In the genomic region with DNA sequence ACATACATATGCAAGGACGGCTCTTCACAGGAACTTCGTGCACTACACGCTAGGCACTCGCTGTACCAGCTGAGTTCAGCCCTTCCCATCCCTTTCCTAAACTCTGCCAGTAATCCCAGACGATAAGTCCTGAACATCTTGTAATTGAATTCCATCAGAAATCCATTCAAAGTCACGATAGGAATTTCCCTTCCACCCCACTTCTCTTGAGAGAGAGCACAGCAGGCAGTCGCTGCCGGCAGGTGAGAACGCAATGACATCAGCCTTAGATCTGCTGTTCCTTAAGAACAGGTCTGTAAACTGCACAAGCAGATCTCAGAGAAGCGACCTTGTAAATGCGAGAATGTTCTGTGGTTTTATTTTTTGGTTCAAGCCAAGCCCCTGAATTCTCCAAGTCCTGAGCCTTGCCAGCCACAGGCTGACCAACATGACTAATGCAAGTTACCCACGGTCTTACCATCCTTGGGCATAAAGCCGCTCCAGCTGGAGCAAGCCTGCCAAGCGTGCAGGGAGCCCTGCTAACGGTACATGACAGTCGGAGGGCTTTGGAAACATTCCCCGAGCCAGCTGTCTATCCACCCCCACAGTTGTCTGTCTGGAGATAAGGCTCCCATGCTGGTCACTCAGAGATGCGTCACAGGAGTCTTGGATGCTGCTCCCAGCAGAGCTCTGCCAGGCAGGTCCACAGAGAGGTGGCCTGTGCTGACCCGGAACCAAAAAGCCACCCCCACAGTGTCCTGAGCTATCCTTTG, we compare ENCODE assay signal across 7 mouse cellular contexts.
DNase-seq lines count a peak whose midpoint lies in the region; ATAC-seq lines count a peak whose summit lies in the region.

No protein-coding gene starts in this region.

- 50% methylated on average over 19 of the region's 19 CpGs for WGBS in intestine, embryonic 14.5 days

- no peaks in the 10 kb centered on the region for H3K36me3 ChIP-seq in intestine, embryonic 14.5 days (ENCODE audit: control insufficient read depth, insufficient read depth, low read length)

- H3K4me3 ChIP-seq in intestine, embryonic 14.5 days (ENCODE audit: low read depth, low read length) = no peak overlapping the region

- peak; percentile 88 for DNase-seq in adipocyte (ENCODE audit: low spot score)
- peak; percentile 34 for DNase-seq in cerebellum, adult 8-10 months
- DNase-seq in gastrocnemius, postnatal 10 days = peak; percentile 51
- DNase-seq in intestine, embryonic 14.5 days (ENCODE audit: low spot score) = no peak
- DNase-seq in left cerebral cortex, postnatal 25 days (ENCODE audit: low spot score in 2 of 2) = peak; percentile 76 to 94
- DNase-seq in right cerebral cortex, adult 2 months (ENCODE audit: low spot score in 2 of 2) = peak; percentile 84 to 85
- DNase-seq in B cell, adult 2 months = no peak

- intact Hi-C loops in left cerebral cortex, postnatal 25 days (cut with DNase I) = loop anchor here (1.0 to 2.0 kb wide), 3 partner anchors 33 to 109 kb away; partner anchors contain the start of genes Col4a1 and Col4a2

- H3K4me2 ChIP-seq in intestine, embryonic 14.5 days (ENCODE audit: low read length) = no peak overlapping the region

- no peaks in the 10 kb centered on the region for H3K27me3 ChIP-seq in intestine, embryonic 14.5 days (replicated peaks; ENCODE audit: control insufficient read depth, insufficient read depth, low read length)

- H3K9ac ChIP-seq in intestine, embryonic 14.5 days (ENCODE audit: low read length) = no peak overlapping the region

- H3K9me3 ChIP-seq in intestine, embryonic 14.5 days (ENCODE audit: control insufficient read depth, low read length) = no peaks in the 10 kb centered on the region

- H3K27ac ChIP-seq in intestine, embryonic 14.5 days (ENCODE audit: low read depth) = peak overlapping the region; percentile 51; the same call in 1 of the 2 replicates

- H3K4me1 ChIP-seq in intestine, embryonic 14.5 days (replicated peaks; ENCODE audit: control insufficient read depth, insufficient read depth, low read length) = peaks cover 34% of the 10 kb centered on the region

- ATAC-seq in intestine, embryonic 14.5 days (replicated peaks; ENCODE audit: low FRiP score, low TSS enrichment, low read depth) = no peak

Comparison
In these comparisons a context has a peak if more than half of its experiments do, and no peak if none do; other contexts are left out.
1. DNase-seq: peak in adipocyte (single experiment), cerebellum, adult 8-10 months (single experiment), gastrocnemius, postnatal 10 days (single experiment), left cerebral cortex, postnatal 25 days (2 of 2) and right cerebral cortex, adult 2 months (2 of 2); none in intestine, embryonic 14.5 days (single experiment) and B cell, adult 2 months (0 of 2).